Mouse (Mus musculus) urinary bladder, postnatal 4 days (tissue): ENCODE measurements around the gene Fbxw16.
"Not testable (repeated sequence)": the region's sequence is repeated elsewhere in the genome, so short reads cannot be mapped to it uniquely, and the experiment has no call there.

Source experiments
- DNase-seq, 2 experiments: peaks; one replicate each; pipeline ENCODE4 v3.0.0; 2021 to 2022; ENCODE audit warnings: low spot score in 2 of 2

Gene Fbxw16

GRCm38 (mm10) chr9:109449040-109449439, at the start of gene Fbxw16:
Gene Fbxw16 (minus strand): TSS chr9:109449140.
- no peak for DNase-seq

DNA sequence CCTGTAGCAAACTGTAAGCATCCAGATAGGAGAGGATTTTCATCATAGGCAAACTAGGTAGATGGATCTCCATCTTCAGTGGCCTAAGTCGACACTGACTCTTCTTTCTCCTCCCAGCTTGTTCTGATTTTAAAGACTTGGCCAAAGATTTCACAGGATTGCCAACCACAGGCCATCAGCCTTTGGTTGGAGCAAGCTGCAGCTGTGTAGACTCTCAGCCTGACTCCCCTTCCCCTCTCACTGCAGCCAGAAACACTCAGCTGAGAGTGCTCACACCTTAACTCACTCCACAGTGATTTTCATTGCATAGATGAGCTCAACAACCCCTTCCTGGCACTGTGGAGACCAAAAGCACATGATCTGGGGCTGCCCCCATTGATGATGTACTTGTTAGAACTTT, 46.8 kb upstream of the Fbxw16 start, which contains the start of gene Fbxw19:
Gene Fbxw19 (minus strand): TSS at position 101 of the 400 bp plus-strand sequence.
- DNase-seq: not testable (repeated sequence)

DNA sequence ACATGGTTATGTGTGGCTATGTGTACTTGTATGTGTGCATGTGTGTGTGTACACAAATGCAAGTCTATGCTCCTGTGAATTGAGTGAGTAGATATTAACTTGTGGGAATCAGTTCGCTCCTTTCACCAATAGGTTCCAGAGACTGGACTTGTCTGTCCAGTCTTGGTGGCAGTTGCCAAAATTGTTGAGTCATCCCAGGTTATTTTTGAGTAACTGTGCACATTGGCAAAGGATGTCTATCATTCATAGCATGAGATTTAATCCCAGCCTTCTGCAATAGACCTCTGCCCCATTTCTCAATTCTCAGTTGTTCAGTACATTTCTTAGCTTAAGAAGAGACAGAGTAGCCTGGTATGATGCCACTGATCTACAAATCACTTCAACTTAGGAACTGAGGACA, 16.0 kb downstream of the Fbxw16 start:
- DNase-seq: no peak

GRCm38 (mm10) chr9:109404196-109404595, 44.7 kb downstream of the Fbxw16 start, which contains the start of gene Fbxw22:
Gene Fbxw22 (minus strand): TSS chr9:109404296.
- not testable (repeated sequence) for DNase-seq
